ENCODE assay signal across 9 mouse cellular contexts in genomic region chr7:19267051-19267450, GRCm38 (mm10). TPM values are rescaled to one million over a fixed set of nuclear protein-coding genes. Genes with fewer than 3 reads are reported as not detected.
DNase-seq lines count a peak whose midpoint lies in the region; ATAC-seq and TF ChIP-seq lines count a peak whose summit lies in the region.
"Had no signal": no experiment of that assay in that cellular context is flagged by ENCODE, and none has a peak within 500 bp of the region (broad histone marks: within the 10 kb centered on the region; RNA-seq: fewer than 3 reads in every experiment).

No protein-coding gene starts in this region.

- peak overlapping the region; percentile 41 for H3K9ac ChIP-seq in liver, adult 2 months (ENCODE audit: low read depth, low read length)
- H3K9ac ChIP-seq in stomach, postnatal 0 days (ENCODE audit: low read length), result peak overlapping the region; percentile 35; the same call in 1 of the 2 replicates

- 0 out of 2 replicates have a peak, but pooled peaks have one; percentile 13 for ATAC-seq in common myeloid progenitor, adult 5-6 weeks (replicated peaks; ENCODE audit: low read depth, poor library complexity, severe bottlenecking)
- ATAC-seq in stomach, postnatal 0 days (ENCODE audit: low FRiP score, low TSS enrichment), result no peak

- H3K4me1 ChIP-seq in liver, adult 2 months (ENCODE audit: control insufficient read depth, insufficient read depth, low read length), result peaks cover 6% of the 10 kb centered on the region; the same call in 1 of the 2 replicates
- 0 out of 2 replicates have a peak, but pooled peaks cover 4% of the 10 kb centered on the region for H3K4me1 ChIP-seq in stomach, postnatal 0 days (replicated peaks; ENCODE audit: control insufficient read depth, insufficient read depth)

- no peaks in the 10 kb centered on the region for H3K9me3 ChIP-seq in stomach, postnatal 0 days (ENCODE audit: control insufficient read depth, low read length)

- H3K79me2 ChIP-seq in liver, adult 2 months (ENCODE audit: control insufficient read depth, insufficient read depth, low read length), result peaks cover 30% of the 10 kb centered on the region

- 63% methylated on average over 10 of the region's 10 CpGs for WGBS in liver, adult 2 months
- WGBS in stomach, postnatal 0 days, result 40% methylated on average over 10 of the region's 10 CpGs

- no peak overlapping the region for H3K4me2 ChIP-seq in stomach, postnatal 0 days (replicated peaks; ENCODE audit: low read depth)

- no peak for DNase-seq in liver, adult 2 months (ENCODE audit: extremely low read depth, low read depth, low spot score)
- no peak for DNase-seq in liver
- peak; percentile 57 to 70 for DNase-seq in lung, adult 18-20 months
- peak; percentile 46 for DNase-seq in stomach, postnatal 0 days (ENCODE audit: low spot score)
- DNase-seq in left cerebral cortex, adult 8-10 months (ENCODE audit: low spot score in 2 of 2), result no peak
- DNase-seq in urinary bladder, postnatal 25 days (ENCODE audit: low spot score), result no peak
- DNase-seq: adrenal gland, postnatal 14 days had no signal

- H3K4me3 ChIP-seq in liver, adult 2 months (ENCODE audit: insufficient read depth, low read depth, low read length), result no peak overlapping the region; the same call in 1 of the 2 replicates
- H3K4me3 ChIP-seq in stomach, postnatal 0 days (ENCODE audit: low read depth, low read length), result no peak overlapping the region

- peak overlapping the region; percentile 30; the same call in 1 of the 2 replicates for H3K27ac ChIP-seq in liver, adult 2 months (replicated peaks; ENCODE audit: insufficient read depth, low read depth, low read length)
- H3K27ac ChIP-seq in stomach, postnatal 0 days (replicated peaks), result peak overlapping the region; percentile 82

- TF ChIP-seq POLR2A in liver, adult 2 months (IDR thresholded peaks at IDR 0.05; ENCODE audit: extremely low read depth, insufficient read depth, low read length), result no peak

- peaks cover 7% of the 10 kb centered on the region; the same call in 1 of the 2 replicates for H3K36me3 ChIP-seq in liver, adult 2 months (ENCODE audit: control insufficient read depth, insufficient read depth, low read length)
- H3K36me3 ChIP-seq in stomach, postnatal 0 days (ENCODE audit: control insufficient read depth, insufficient read depth, low read length), result 0 out of 2 replicates have a peak, but pooled peaks cover 3% of the 10 kb centered on the region

- TF ChIP-seq EP300 in stomach, postnatal 0 days (optimal IDR thresholded peaks at IDR 0.05), result no peak

- no peaks in the 10 kb centered on the region for H3K27me3 ChIP-seq in liver, adult 2 months (ENCODE audit: control insufficient read depth, insufficient read depth, low read length)
- H3K27me3 ChIP-seq in stomach, postnatal 0 days (ENCODE audit: control insufficient read depth, insufficient read depth, low read length), result no peaks in the 10 kb centered on the region

- no peak for TF ChIP-seq CTCF in liver, adult 2 months (IDR thresholded peaks at IDR 0.05; ENCODE audit: low read depth, low read length)
- TF ChIP-seq CTCF in stomach, postnatal 0 days (IDR thresholded peaks at IDR 0.05; ENCODE audit: low read depth), result no peak

RNA-seq across cellular contexts. Expression of gene Vasp, which starts 4.6 kb away (rescaled TPM):
- total RNA-seq in liver, adult 2 months (2014; rRNA removed), result 6.3 and 11.3 TPM in 2 replicates
- polyA plus RNA-seq in liver, adult 2 months (2012; rRNA removed), result 24.2 and 37.1 TPM in 2 replicates
- total RNA-seq in common myeloid progenitor, adult 5-6 weeks (2017), result 47.6 and 61.7 TPM in 2 replicates
- 108 and 120 TPM in 2 replicates for polyA plus RNA-seq in stomach, postnatal 0 days (2015; fragmentation: Nextera tagmentation; extraction: Ambion mirVana)
- total RNA-seq in left cerebral cortex, adult 8-10 months (2022), result 10 to 100 TPM; 13.6 to 16.9 (median 15.6) TPM

RNA-seq across cellular contexts. Expression of gene Ppm1n, which starts 12.8 kb away (rescaled TPM):
- total RNA-seq in liver, adult 2 months (2014; rRNA removed), result 0.20 TPM in 1 of 2 replicates, not detected in the other
- polyA plus RNA-seq in liver, adult 2 months (2012; rRNA removed), result 0.13 TPM in 1 of 2 replicates, not detected in the other
- total RNA-seq in common myeloid progenitor, adult 5-6 weeks (2017), result not detected in 2 replicates
- polyA plus RNA-seq in stomach, postnatal 0 days (2015; fragmentation: Nextera tagmentation; extraction: Ambion mirVana), result 0.17 and 0.21 TPM in 2 replicates
- under 1 TPM in 1 of 4 experiments, not detected in 3; 0.68 TPM for total RNA-seq in left cerebral cortex, adult 8-10 months (2022)
- total RNA-seq: hematopoietic stem cell, adult 5-6 weeks had no signal

RNA-seq across cellular contexts. Expression of gene Rtn2, which starts 15.4 kb away (rescaled TPM):
- total RNA-seq in liver, adult 2 months (2014; rRNA removed), result 0.27 and 0.65 TPM in 2 replicates
- polyA plus RNA-seq in liver, adult 2 months (2012; rRNA removed), result 0.62 and 1.1 TPM in 2 replicates
- 0.14 TPM in 1 of 2 replicates, not detected in the other for total RNA-seq in common myeloid progenitor, adult 5-6 weeks (2017)
- polyA plus RNA-seq in stomach, postnatal 0 days (2015; fragmentation: Nextera tagmentation; extraction: Ambion mirVana), result 10.1 and 12.1 TPM in 2 replicates
- total RNA-seq in left cerebral cortex, adult 8-10 months (2022), result 100 to 1,000 TPM; 108 to 133 (median 114) TPM
- total RNA-seq: hematopoietic stem cell, adult 5-6 weeks had no signal

RNA-seq across cellular contexts. Expression of gene Opa3, which starts 38.9 kb away (rescaled TPM):
- 12.9 and 16.0 TPM in 2 replicates for total RNA-seq in liver, adult 2 months (2014; rRNA removed)
- 34.1 and 40.4 TPM in 2 replicates for polyA plus RNA-seq in liver, adult 2 months (2012; rRNA removed)
- 22.4 and 24.0 TPM in 2 replicates for total RNA-seq in common myeloid progenitor, adult 5-6 weeks (2017)
- 20.3 and 20.7 TPM in 2 replicates for polyA plus RNA-seq in stomach, postnatal 0 days (2015; fragmentation: Nextera tagmentation; extraction: Ambion mirVana)
- 10 to 100 TPM; 40.2 to 46.7 (median 43.1) TPM for total RNA-seq in left cerebral cortex, adult 8-10 months (2022)

RNA-seq across cellular contexts. Expression of gene Fosb, which starts 42.8 kb away (rescaled TPM):
- total RNA-seq in liver, adult 2 months (2014; rRNA removed), result 0.07 and 0.09 TPM in 2 replicates
- polyA plus RNA-seq in liver, adult 2 months (2012; rRNA removed), result 0.06 and 0.11 TPM in 2 replicates
- total RNA-seq in common myeloid progenitor, adult 5-6 weeks (2017), result 61.8 and 98.3 TPM in 2 replicates
- 0.21 and 0.38 TPM in 2 replicates for polyA plus RNA-seq in stomach, postnatal 0 days (2015; fragmentation: Nextera tagmentation; extraction: Ambion mirVana)
- total RNA-seq in left cerebral cortex, adult 8-10 months (2022), result 10 to 100 TPM; 11.1 to 15.1 (median 13.8) TPM

Comparison
In these comparisons a context has a peak if more than half of its experiments do, and no peak if none do; other contexts are left out.
1. DNase-seq: peak in lung, adult 18-20 months (2 of 2) and stomach, postnatal 0 days (single experiment); none in liver, adult 2 months (single experiment), liver (single experiment), left cerebral cortex, adult 8-10 months (0 of 2) and urinary bladder, postnatal 25 days (single experiment).
2. RNA of gene Rtn2, which starts 15.4 kb away (total RNA-seq): 108 to 133 TPM in left cerebral cortex, adult 8-10 months; 0.27 to 0.65 TPM in liver, adult 2 months and 0.14 TPM in common myeloid progenitor, adult 5-6 weeks; every median in the first group is over 10 times any median in the second.